Mouse (Mus musculus): ENCODE data around the gene Ctsll3. TPM values are rescaled to one million over a fixed set of nuclear protein-coding genes. Genes with fewer than 3 reads are reported as not detected.

Ctsll3 gene
- total RNA-seq, 2 experiments from 2014 or later: not detected

DNA sequence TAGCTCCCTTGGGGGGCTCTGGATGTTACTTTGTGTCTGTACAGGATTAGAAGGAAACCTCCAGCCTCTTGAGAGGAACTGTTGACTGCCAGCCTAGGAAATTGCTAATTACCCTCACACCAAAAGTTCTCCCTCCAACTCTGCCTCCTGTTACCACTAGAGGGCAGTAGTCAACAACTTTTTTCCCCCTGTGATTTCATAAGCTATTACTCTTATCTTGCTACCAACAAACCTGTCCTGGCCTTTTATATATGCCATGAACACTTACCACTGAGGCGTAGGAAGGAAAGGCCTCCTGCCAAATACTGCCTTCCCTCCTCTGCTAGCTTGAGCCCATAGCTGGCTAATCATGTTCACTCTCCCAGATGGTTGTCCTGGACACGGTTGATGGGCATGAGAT, 54.1 kb downstream of the Ctsll3 start:
- DNase-seq (ENCODE audit: low spot score in 2 of 2): no peak

Other genes with a start within 250 kb of the Ctsll3 start
- gene Dapk1, start 200.9 kb downstream of the Ctsll3 start, total RNA-seq (2021): 10 to 100 TPM; 49.1 to 51.4 TPM
- gene BC051665, start 16.5 kb downstream of the Ctsll3 start, total RNA-seq (2021): not detected
- not detected for gene 4930486L24Rik, start 61.6 kb upstream of the Ctsll3 start, total RNA-seq (2021)
- under 1 TPM; 0.44 to 0.47 TPM for gene Gm49392, start 94.0 kb upstream of the Ctsll3 start, total RNA-seq (2021)
- 1 to 10 TPM; 3.5 to 4.6 TPM for gene Ctla2b, start 94.6 kb upstream of the Ctsll3 start, total RNA-seq (2021)
- not detected for gene Tpbpb, start 102.0 kb upstream of the Ctsll3 start, total RNA-seq (2021)
- gene Gm49393, start 132.7 kb upstream of the Ctsll3 start, total RNA-seq (2021): not detected
- gene Gm49391, start 133.7 kb upstream of the Ctsll3 start, total RNA-seq (2021): 1 to 10 TPM; 2.0 to 2.3 TPM
- gene Ctla2a, start 133.8 kb upstream of the Ctsll3 start, total RNA-seq (2021): 10 to 100 TPM; 28.7 to 31.3 TPM
- gene Tpbpa, start 139.1 kb upstream of the Ctsll3 start, total RNA-seq (2021): not detected
- gene Ctsj, start 203.1 kb upstream of the Ctsll3 start, total RNA-seq (2021): not detected
- not detected for gene Ctsq, start 237.8 kb upstream of the Ctsll3 start, total RNA-seq (2021)

Measured in gastrocnemius, postnatal 4 days (tissue).